ENCODE assay signal across 23 mouse cellular contexts in the genomic region with DNA sequence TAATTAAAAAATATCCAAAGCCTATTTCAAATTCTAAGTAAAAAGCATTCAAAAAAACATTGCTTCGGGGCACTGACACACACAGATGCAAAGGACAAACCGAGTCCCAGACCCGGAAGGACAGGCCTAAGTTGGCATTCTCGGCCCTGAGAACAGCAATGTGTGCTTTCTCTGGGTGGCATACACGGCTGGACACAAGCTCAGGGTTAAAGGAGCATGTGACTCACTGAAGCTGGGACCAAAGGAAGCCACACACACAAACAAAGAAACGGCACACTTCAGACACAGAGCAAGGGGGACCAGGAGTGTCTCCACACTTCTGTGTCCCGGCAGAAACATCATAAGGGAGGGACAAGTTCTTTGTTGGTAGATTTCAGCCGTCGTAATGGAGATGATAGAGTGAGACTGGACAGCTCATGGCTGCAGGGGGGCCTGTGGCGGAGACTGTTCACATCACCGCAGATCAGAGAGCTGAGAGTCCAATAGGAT. TPM values are rescaled to one million over a fixed set of nuclear protein-coding genes. Genes with fewer than 3 reads are reported as not detected.
DNase-seq lines count a peak whose midpoint lies in the region; ATAC-seq and TF ChIP-seq lines count a peak whose summit lies in the region.
"Had no signal": no experiment of that assay in that cellular context is flagged by ENCODE, and none has a peak within 500 bp of the region (broad histone marks: within the 10 kb centered on the region; RNA-seq: fewer than 3 reads in every experiment).

No protein-coding gene starts in this region.

- H3K27ac ChIP-seq in forebrain, embryonic 10.5 days, result peak overlapping the region; percentile 35; the same call in 1 of the 2 replicates
- no peak overlapping the region for H3K27ac ChIP-seq in forebrain, embryonic 14.5 days (ENCODE audit: low read depth, low read length)
- H3K27ac ChIP-seq in limb, embryonic 12.5 days, result peak overlapping the region; percentile 32; the same call in 1 of the 2 replicates
- H3K27ac ChIP-seq in limb, embryonic 10.5 days, result no peak overlapping the region
- peak overlapping the region; percentile 25; the same call in 1 of the 2 replicates for H3K27ac ChIP-seq in testis, adult 2 months (ENCODE audit: control insufficient read depth, insufficient read depth, low read depth, low read length)
- H3K27ac ChIP-seq: embryonic facial prominence, embryonic 13.5 days; heart, embryonic 15.5 days; hindbrain, postnatal 0 days; limb, embryonic 13.5 days; liver, embryonic 14.5 days had no signal

- H3K4me1 ChIP-seq in forebrain, embryonic 10.5 days, result peaks cover 18% of the 10 kb centered on the region
- peaks cover 21% of the 10 kb centered on the region for H3K4me1 ChIP-seq in forebrain, embryonic 14.5 days (ENCODE audit: control insufficient read depth, insufficient read depth, low read length)
- peaks cover 21% of the 10 kb centered on the region for H3K4me1 ChIP-seq in limb, embryonic 12.5 days (replicated peaks)
- peaks cover 22% of the 10 kb centered on the region for H3K4me1 ChIP-seq in limb, embryonic 10.5 days
- H3K4me1 ChIP-seq in testis, adult 2 months (ENCODE audit: control insufficient read depth, insufficient read depth, low read length), result peaks cover 4% of the 10 kb centered on the region
- H3K4me1 ChIP-seq: embryonic facial prominence, embryonic 13.5 days had no signal

- no peak for ATAC-seq in forebrain, embryonic 14.5 days
- no peak for ATAC-seq in limb, embryonic 12.5 days (ENCODE audit: insufficient number of reproducible peaks, insufficient read depth, low FRiP score, low TSS enrichment, low read depth)
- ATAC-seq: hindbrain, postnatal 0 days; intestine, postnatal 0 days had no signal

- H3K4me2 ChIP-seq in forebrain, embryonic 14.5 days (ENCODE audit: low read length), result no peak overlapping the region
- no peak overlapping the region for H3K4me2 ChIP-seq in limb, embryonic 12.5 days
- H3K4me2 ChIP-seq: embryonic facial prominence, embryonic 13.5 days; heart, embryonic 15.5 days; limb, embryonic 13.5 days; lung, embryonic 14.5 days had no signal

- no peak overlapping the region for H3K9ac ChIP-seq in forebrain, embryonic 14.5 days (ENCODE audit: low read length)
- no peak overlapping the region for H3K9ac ChIP-seq in limb, embryonic 12.5 days (replicated peaks)
- H3K9ac ChIP-seq: embryonic facial prominence, embryonic 13.5 days; heart, embryonic 15.5 days; limb, embryonic 13.5 days; liver, embryonic 14.5 days; lung, embryonic 14.5 days had no signal

- no peak for DNase-seq in forebrain, embryonic 10.5 days (ENCODE audit: extremely low spot score, low spot score)
- no peak for DNase-seq in forebrain, embryonic 14.5 days (ENCODE audit: low spot score)
- DNase-seq in limb, embryonic 10.5 days (ENCODE audit: low spot score), result no peak
- DNase-seq in testis, postnatal 10 days (ENCODE audit: low spot score), result no peak
- DNase-seq in right cerebral cortex, postnatal 4 days, result no peak
- no peak for DNase-seq in right cerebral cortex, postnatal 25 days
- DNase-seq: cerebellum, adult 2 months; cerebellum, postnatal 25 days; embryo, embryonic 11 days; heart, postnatal 36 days; kidney, postnatal 25 days; layer of hippocampus, postnatal 36 days; lung, embryonic 14.5 days; thymus, adult 18-20 months; thymus, postnatal 4 days had no signal

- no peaks in the 10 kb centered on the region for H3K27me3 ChIP-seq in forebrain, embryonic 10.5 days (ENCODE audit: poor library complexity, severe bottlenecking)
- H3K27me3 ChIP-seq in forebrain, embryonic 14.5 days (replicated peaks; ENCODE audit: control insufficient read depth, insufficient read depth, low read length), result no peaks in the 10 kb centered on the region
- H3K27me3 ChIP-seq in limb, embryonic 12.5 days, result no peaks in the 10 kb centered on the region
- H3K27me3 ChIP-seq in limb, embryonic 10.5 days (ENCODE audit: low read depth, poor library complexity, severe bottlenecking), result no peaks in the 10 kb centered on the region
- H3K27me3 ChIP-seq in testis, adult 2 months (ENCODE audit: control insufficient read depth, insufficient read depth, low read length), result no peaks in the 10 kb centered on the region
- H3K27me3 ChIP-seq: embryonic facial prominence, embryonic 13.5 days; heart, embryonic 15.5 days; limb, embryonic 13.5 days had no signal

- H3K4me3 ChIP-seq in forebrain, embryonic 10.5 days, result no peak overlapping the region
- no peak overlapping the region for H3K4me3 ChIP-seq in forebrain, embryonic 14.5 days (ENCODE audit: low read depth, low read length)
- no peak overlapping the region for H3K4me3 ChIP-seq in limb, embryonic 12.5 days (replicated peaks)
- no peak overlapping the region for H3K4me3 ChIP-seq in limb, embryonic 10.5 days
- H3K4me3 ChIP-seq in testis, adult 2 months (ENCODE audit: control insufficient read depth, low read depth, low read length), result no peak overlapping the region
- H3K4me3 ChIP-seq: embryonic facial prominence, embryonic 13.5 days; heart, embryonic 15.5 days; limb, embryonic 13.5 days had no signal

- WGBS in forebrain, embryonic 10.5 days, result 79% methylated on average over 11 of the region's 11 CpGs
- WGBS in forebrain, embryonic 14.5 days, result 65% methylated on average over 11 of the region's 11 CpGs
- WGBS in limb, embryonic 12.5 days, result 67% methylated on average over 11 of the region's 11 CpGs
- WGBS in limb, embryonic 10.5 days, result 80% methylated on average over 11 of the region's 11 CpGs

- no peaks in the 10 kb centered on the region for H3K9me3 ChIP-seq in forebrain, embryonic 10.5 days
- no peaks in the 10 kb centered on the region for H3K9me3 ChIP-seq in forebrain, embryonic 14.5 days (replicated peaks; ENCODE audit: control insufficient read depth, low read length)
- H3K9me3 ChIP-seq in limb, embryonic 12.5 days, result no peaks in the 10 kb centered on the region
- H3K9me3 ChIP-seq in limb, embryonic 10.5 days (replicated peaks), result no peaks in the 10 kb centered on the region
- H3K9me3 ChIP-seq: embryonic facial prominence, embryonic 13.5 days; heart, embryonic 15.5 days; limb, embryonic 13.5 days had no signal

- no peaks in the 10 kb centered on the region for H3K36me3 ChIP-seq in forebrain, embryonic 10.5 days (replicated peaks)
- H3K36me3 ChIP-seq in forebrain, embryonic 14.5 days (ENCODE audit: control insufficient read depth, insufficient read depth, low read length), result no peaks in the 10 kb centered on the region
- H3K36me3 ChIP-seq in limb, embryonic 12.5 days, result peaks cover 9% of the 10 kb centered on the region; the same call in 1 of the 2 replicates
- H3K36me3 ChIP-seq in limb, embryonic 10.5 days, result no peaks in the 10 kb centered on the region
- H3K36me3 ChIP-seq in testis, adult 2 months (ENCODE audit: control insufficient read depth, insufficient read depth, low read length), result no peaks in the 10 kb centered on the region
- H3K36me3 ChIP-seq: heart, embryonic 15.5 days had no signal

- TF ChIP-seq CTCF in testis, adult 2 months (IDR thresholded peaks at IDR 0.05; ENCODE audit: control insufficient read depth, insufficient read depth, insufficient replicate concordance, low read depth, low read length), result no peak

- no peak for TF ChIP-seq POLR2A in testis, adult 2 months (IDR thresholded peaks at IDR 0.05; ENCODE audit: control insufficient read depth, low read depth, low read length)

RNA-seq across cellular contexts. Expression of gene Tmem156, which starts 48.5 kb away (rescaled TPM):
- polyA plus RNA-seq in forebrain, embryonic 10.5 days (2016; fragmentation: Nextera tagmentation; extraction: Ambion mirVana), result not detected in 2 replicates
- 0.10 and 0.22 TPM in 2 replicates for polyA plus RNA-seq in forebrain, embryonic 14.5 days (2014; fragmentation: Nextera tagmentation; extraction: Ambion mirVana)
- polyA plus RNA-seq in limb, embryonic 12.5 days (2016; fragmentation: Nextera tagmentation; extraction: Ambion mirVana), result 0.15 TPM in 1 of 2 replicates, not detected in the other
- 0.23 TPM in 1 of 2 replicates, not detected in the other for polyA plus RNA-seq in limb, embryonic 10.5 days (2016; fragmentation: Nextera tagmentation; extraction: Ambion mirVana)
- polyA plus RNA-seq in testis, adult 2 months (2012; rRNA removed), result 6.5 and 9.2 TPM in 2 replicates
- polyA plus RNA-seq: heart, embryonic 15.5 days had no signal

Comparison
In these comparisons a context has a peak if more than half of its experiments do, and no peak if none do; other contexts are left out.
1. H3K27ac ChIP-seq: peak in forebrain, embryonic 10.5 days (single experiment), limb, embryonic 12.5 days (single experiment) and testis, adult 2 months (single experiment); none in forebrain, embryonic 14.5 days (single experiment) and limb, embryonic 10.5 days (single experiment).